Mouse (Mus musculus) lung, embryonic 14.5 days (tissue): ENCODE measurements at regions not wholly inside any gene's neighbourhood (a gene's known extent, or its start where the extent isn't known, plus 50 kb on each side); places are given as distances from the start of the nearest gene placed in this dataset.

ENCODE experiments used
- ATAC-seq: fragments of 200-750 bp; cut with Nextera tagmentation; 2 replicates; pipeline ENCODE4 v1.8.0; 2017; ENCODE audit warnings: mild to moderate bottlenecking, moderate TSS enrichment, moderate library complexity; ENCODE audit not compliant: insufficient read depth
- DNase-seq: peaks from one replicate; pipeline ENCODE4 v3.0.0-alpha.2; 2015
- H3K27ac ChIP-seq: fragments of 300-500 bp; sonication (generic); 2 replicates; pipeline ENCODE4 v1.5.1; 2014; ENCODE audit warnings: low read depth, mild to moderate bottlenecking, moderate library complexity
- H3K27me3 ChIP-seq: fragments of 300-500 bp; sonication (generic); 2 replicates; pipeline ENCODE4 v1.6.1; 2014; ENCODE audit warnings: low read length, control low read depth; ENCODE audit not compliant: insufficient read depth
- H3K36me3 ChIP-seq: fragments of 300-500 bp; sonication (generic); 2 replicates; pipeline ENCODE4 v1.6.1; 2014; ENCODE audit warnings: control low read depth; ENCODE audit not compliant: insufficient read depth
- H3K4me1 ChIP-seq: fragments of 300-500 bp; sonication (generic); 2 replicates; pipeline ENCODE4 v1.6.1; 2014; ENCODE audit warnings: antibody characterized with exemption, control low read depth; ENCODE audit not compliant: insufficient read depth
- H3K4me2 ChIP-seq: fragments of 300-500 bp; sonication (generic); 2 replicates; pipeline ENCODE4 v1.6.1; 2014; ENCODE audit warnings: mild to moderate bottlenecking
- H3K4me3 ChIP-seq: fragments of 300-500 bp; sonication (generic); 2 replicates; pipeline ENCODE4 v1.5.1; 2014; ENCODE audit warnings: low read depth, low read length
- H3K9ac ChIP-seq: fragments of 300-500 bp; sonication (generic); 2 replicates; pipeline ENCODE4 v1.6.1; 2014
- H3K9me3 ChIP-seq: fragments of 300-500 bp; sonication (generic); 2 replicates; pipeline ENCODE4 v1.6.1; 2016; ENCODE audit warnings: low read depth, low read length, control low read depth
- CTCF ChIP-seq: IDR thresholded peaks from 2 replicates; pipeline ENCODE4 v1.5.1; 2016; ENCODE audit warnings: antibody characterized with exemption, low read depth
- WGBS: fragments of 180-500 bp; shearing (Covaris S2); extraction: QIAGEN DNeasy Blood & Tissue Kit; methylation state at CpG from one replicate; pipeline ENCODE4 v1.1.7; 2014; 5-methylcytosine and 5-hydroxymethylcytosine counted together

- no peak for TF ChIP-seq CTCF
- ATAC-seq (no peak), DNase-seq (no peak)
- Histone ChIP-seq H3K4me1 (no peaks in the 10 kb centered on the region), H3K9ac (no peak overlapping the region), H3K27me3 (no peaks in the 10 kb centered on the region), H3K9me3 (no peaks in the 10 kb centered on the region), H3K4me3 (no peak overlapping the region), H3K27ac (no peak overlapping the region), H3K4me2 (no peak overlapping the region), H3K36me3 (no peaks in the 10 kb centered on the region)
- WGBS, result 69% methylated on average over 1 of the region's 1 CpGs
These were observed 1043.2 kb downstream of the Car8 start for GRCm38 (mm10) chr4:7195619-7196018.

GRCm38 (mm10) chr4:7191912-7192311 lies 1046.9 kb downstream of the Car8 start:
- peak; percentile 33 for DNase-seq
- ATAC-seq, result no peak
- Histone ChIP-seq H3K4me3 (no peak overlapping the region), H3K27ac (no peak overlapping the region; the same call in 1 of the 2 replicates), H3K4me2 (no peak overlapping the region), H3K27me3 (no peaks in the 10 kb centered on the region), H3K9me3 (no peaks in the 10 kb centered on the region), H3K36me3 (no peaks in the 10 kb centered on the region), H3K4me1 (no peaks in the 10 kb centered on the region), H3K9ac (no peak overlapping the region)
- 50% methylated on average over 3 of the region's 3 CpGs for WGBS
- TF ChIP-seq CTCF, result no peak

DNA sequence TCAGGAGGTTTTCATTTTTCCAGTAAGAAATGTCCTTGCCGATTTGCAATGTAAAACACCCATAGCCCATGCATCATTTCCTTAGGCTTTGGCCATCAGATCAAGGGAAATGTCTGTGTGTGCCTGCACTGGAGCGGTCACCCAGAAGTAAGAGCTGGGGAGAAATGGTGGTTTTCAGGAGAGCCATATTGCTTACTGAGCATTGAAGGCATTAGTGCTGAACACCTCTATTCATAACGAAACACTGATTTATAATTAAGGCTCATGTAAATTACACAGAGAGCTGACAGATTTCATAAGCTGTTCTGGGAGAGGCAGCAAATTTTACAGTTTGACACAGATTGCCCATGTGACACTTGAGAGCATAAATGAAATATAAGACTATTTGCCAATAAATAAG lies 1047.6 kb downstream of the Car8 start:
- Histone ChIP-seq H3K4me3 (no peak overlapping the region), H3K36me3 (no peaks in the 10 kb centered on the region), H3K27me3 (no peaks in the 10 kb centered on the region), H3K4me2 (no peak overlapping the region), H3K27ac (no peak overlapping the region), H3K4me1 (no peaks in the 10 kb centered on the region), H3K9ac (no peak overlapping the region), H3K9me3 (no peaks in the 10 kb centered on the region)
- TF ChIP-seq CTCF, result no peak
- no peak for ATAC-seq
- WGBS, result 88% methylated on average over 3 of the region's 3 CpGs
- no peak for DNase-seq

GRCm38 (mm10) chr4:7175030-7175429 lies 1063.8 kb downstream of the Car8 start:
- Histone ChIP-seq H3K4me1 (no peaks in the 10 kb centered on the region), H3K9me3 (no peaks in the 10 kb centered on the region), H3K27ac (no peak overlapping the region), H3K27me3 (no peaks in the 10 kb centered on the region), H3K36me3 (no peaks in the 10 kb centered on the region), H3K4me2 (no peak overlapping the region), H3K9ac (no peak overlapping the region), H3K4me3 (no peak overlapping the region)
- no peak for TF ChIP-seq CTCF
- DNase-seq (no peak), ATAC-seq (no peak)
- 70% methylated on average over 9 of the region's 9 CpGs for WGBS

DNA sequence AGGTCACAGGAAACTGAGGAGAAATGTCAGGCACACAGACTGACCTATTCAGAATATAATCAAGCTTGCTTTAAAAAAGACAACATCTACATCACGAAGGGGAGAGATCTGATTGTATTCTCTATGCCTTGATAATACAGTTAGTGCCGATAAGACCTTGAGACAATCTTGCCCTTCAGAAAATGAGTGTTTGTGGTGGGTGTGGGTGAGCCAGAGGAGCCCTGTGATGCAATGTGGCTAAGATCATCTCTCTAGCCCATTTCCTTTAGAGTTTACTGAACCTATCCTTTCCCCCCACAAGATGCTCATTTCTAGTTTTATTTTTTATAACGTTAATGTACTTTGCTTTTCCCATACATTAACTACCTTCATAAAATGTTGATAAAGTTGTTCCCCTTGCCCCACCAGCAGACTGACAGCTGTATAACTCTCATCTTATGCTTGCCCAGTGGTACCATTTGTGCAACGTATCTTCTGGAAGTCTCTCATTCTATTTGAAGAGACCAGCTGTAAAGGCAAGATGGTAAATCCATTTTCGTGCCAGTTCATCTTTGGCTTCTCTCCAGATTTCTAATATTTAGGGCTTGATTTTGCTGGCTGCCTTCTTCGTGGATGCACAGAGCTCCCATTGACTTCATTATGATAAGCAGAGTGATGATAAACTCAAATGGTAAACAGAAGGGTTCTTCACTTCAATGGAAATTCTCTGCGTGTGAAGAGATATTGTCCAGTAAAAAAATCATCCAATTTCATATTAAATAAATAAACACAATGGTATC lies 1066.1 kb downstream of the Car8 start:
- Histone ChIP-seq H3K9me3 (no peaks in the 10 kb centered on the region), H3K36me3 (no peaks in the 10 kb centered on the region), H3K27ac (no peak overlapping the region), H3K4me2 (no peak overlapping the region), H3K9ac (no peak overlapping the region), H3K4me1 (no peaks in the 10 kb centered on the region), H3K4me3 (no peak overlapping the region), H3K27me3 (no peaks in the 10 kb centered on the region)
- no peak for TF ChIP-seq CTCF
- 68% methylated on average over 7 of the region's 7 CpGs for WGBS
- no peak for ATAC-seq
- no peak for DNase-seq

GRCm38 (mm10) chr4:7171637-7172417 lies 1067.0 kb downstream of the Car8 start:
- TF ChIP-seq CTCF, result no peak
- no peak overlapping the region for H3K27ac ChIP-seq
- WGBS, result 53% methylated on average over 4 of the region's 4 CpGs

GRCm38 (mm10) chr4:7161411-7161810 lies 1077.4 kb downstream of the Car8 start:
- 85% methylated on average over 4 of the region's 4 CpGs for WGBS

More at GRCm38 (mm10) chr4:7171637-7172417, 1067.0 kb downstream of the Car8 start:
- Histone ChIP-seq H3K36me3 (no peaks in the 10 kb centered on the region), H3K4me3 (no peak overlapping the region), H3K4me1 (no peaks in the 10 kb centered on the region), H3K9ac (no peak overlapping the region), H3K27me3 (no peaks in the 10 kb centered on the region), H3K9me3 (no peaks in the 10 kb centered on the region), H3K4me2 (no peak overlapping the region)
- ATAC-seq (no peak), DNase-seq (no peak)

More at GRCm38 (mm10) chr4:7161411-7161810, 1077.4 kb downstream of the Car8 start:
- H3K4me1 ChIP-seq, result no peaks in the 10 kb centered on the region
- DNase-seq (no peak), ATAC-seq (no peak)
- no peak overlapping the region for H3K9ac ChIP-seq
- H3K27ac ChIP-seq, result no peak overlapping the region
- no peak overlapping the region for H3K4me3 ChIP-seq
- no peak for TF ChIP-seq CTCF
- H3K36me3 ChIP-seq, result no peaks in the 10 kb centered on the region
- H3K9me3 ChIP-seq, result no peaks in the 10 kb centered on the region
- H3K27me3 ChIP-seq, result no peaks in the 10 kb centered on the region
- H3K4me2 ChIP-seq, result no peak overlapping the region
